ENCODE assay signal across 8 mouse cellular contexts in the genomic region with DNA sequence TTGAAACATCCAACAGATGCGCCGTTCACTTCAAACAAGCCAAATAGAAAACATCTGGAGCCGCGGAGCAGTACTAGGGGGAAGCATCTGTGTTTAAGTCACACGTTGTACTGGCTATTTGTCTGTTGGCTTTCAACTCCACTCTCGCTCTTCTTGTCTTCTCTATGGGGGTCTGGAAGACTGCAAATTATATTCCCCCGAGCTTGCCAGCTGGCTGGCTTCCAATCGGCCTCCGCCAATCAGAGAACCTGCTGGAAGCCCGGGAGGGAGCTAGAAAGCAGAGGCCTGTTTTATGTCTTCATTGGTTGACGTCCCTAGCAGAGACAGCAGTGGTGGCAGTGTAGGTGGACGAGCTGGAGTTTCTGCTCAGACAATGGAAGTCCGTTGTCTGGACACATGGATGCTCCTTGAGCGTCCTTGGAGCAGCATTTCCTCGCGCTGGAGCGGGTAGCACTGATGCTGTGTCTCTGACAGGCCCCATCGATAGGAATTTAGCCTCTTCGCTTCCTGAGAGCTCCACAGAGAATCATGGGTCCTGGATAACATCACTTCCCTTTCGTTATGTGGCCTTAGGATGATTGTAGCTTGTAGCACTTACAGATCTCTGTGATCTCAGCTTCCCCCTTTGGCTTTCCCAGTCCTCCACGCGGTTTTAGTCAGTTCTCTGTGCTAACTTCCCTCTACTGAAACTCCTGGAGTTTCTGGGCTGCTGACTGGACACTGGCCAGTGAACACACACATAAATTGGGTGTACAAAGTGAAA.
DNase-seq lines count a peak whose midpoint lies in the region; ATAC-seq lines count a peak whose summit lies in the region.

No protein-coding gene starts in this region.

- H3K27me3 ChIP-seq in embryonic facial prominence, embryonic 12.5 days = no peaks in the 10 kb centered on the region
- no peaks in the 10 kb centered on the region for H3K27me3 ChIP-seq in heart, embryonic 13.5 days (replicated peaks)

- no peak overlapping the region for H3K4me3 ChIP-seq in embryonic facial prominence, embryonic 12.5 days
- H3K4me3 ChIP-seq in heart, embryonic 13.5 days = peak overlapping the region; percentile 35

- DNase-seq in kidney, adult 18-20 months = peak; percentile 14
- no peak for DNase-seq in kidney, adult 11 months
- DNase-seq in adrenal gland, postnatal 36 days = peak; percentile 21 to 32
- peak; percentile 61 for DNase-seq in layer of hippocampus, adult 9-11 months
- peak; percentile 56 to 58 for DNase-seq in monocyte, adult 2 months (ENCODE audit: low read depth in 1 of 2, low spot score in 2 of 2)
- no peak for DNase-seq in adipocyte (ENCODE audit: low spot score)

- peaks cover 27% of the 10 kb centered on the region; the same call in 1 of the 2 replicates for H3K4me1 ChIP-seq in embryonic facial prominence, embryonic 12.5 days
- H3K4me1 ChIP-seq in heart, embryonic 13.5 days = peaks cover 41% of the 10 kb centered on the region

- H3K36me3 ChIP-seq in embryonic facial prominence, embryonic 12.5 days = no peaks in the 10 kb centered on the region
- H3K36me3 ChIP-seq in heart, embryonic 13.5 days = no peaks in the 10 kb centered on the region

- WGBS in embryonic facial prominence, embryonic 12.5 days = 49% methylated on average over 22 of the region's 22 CpGs
- 22% methylated on average over 22 of the region's 22 CpGs for WGBS in heart, embryonic 13.5 days

- H3K9me3 ChIP-seq in embryonic facial prominence, embryonic 12.5 days = no peaks in the 10 kb centered on the region
- no peaks in the 10 kb centered on the region for H3K9me3 ChIP-seq in heart, embryonic 13.5 days

- H3K27ac ChIP-seq in embryonic facial prominence, embryonic 12.5 days = peak overlapping the region; percentile 80
- H3K27ac ChIP-seq in heart, embryonic 13.5 days (replicated peaks) = peak overlapping the region; percentile 95

- peak overlapping the region; percentile 7 for H3K4me2 ChIP-seq in embryonic facial prominence, embryonic 12.5 days (replicated peaks)
- peak overlapping the region; percentile 69 for H3K4me2 ChIP-seq in heart, embryonic 13.5 days

- H3K9ac ChIP-seq in embryonic facial prominence, embryonic 12.5 days = no peak overlapping the region
- peak overlapping the region; percentile 74 for H3K9ac ChIP-seq in heart, embryonic 13.5 days

- peak; percentile 79 for ATAC-seq in embryonic facial prominence, embryonic 12.5 days (ENCODE audit: insufficient number of reproducible peaks, insufficient read depth, low FRiP score, low TSS enrichment)
- ATAC-seq in heart, embryonic 13.5 days (ENCODE audit: extremely low read depth, insufficient number of reproducible peaks, low FRiP score, low TSS enrichment) = peak; percentile 74

Comparison
In these comparisons a context has a peak if more than half of its experiments do, and no peak if none do; other contexts are left out.
1. DNase-seq: peak in kidney, adult 18-20 months (single experiment), adrenal gland, postnatal 36 days (2 of 2), layer of hippocampus, adult 9-11 months (single experiment) and monocyte, adult 2 months (2 of 2); none in kidney, adult 11 months (single experiment) and adipocyte (single experiment).